Mouse (Mus musculus): Measurements from ENCODE around the gene Clpsl2. TPM values are rescaled to one million over a fixed set of nuclear protein-coding genes. Genes with fewer than 3 reads are reported as not detected.

Clpsl2 gene
- polyA plus RNA-seq, 1 experiment: not detected

GRCm38 (mm10) chr17:28588591-28588990 is 39.4 kb downstream of the Clpsl2 start:
- Histone ChIP-seq H3K9me3 (ENCODE audit: control insufficient read depth, low read length) (no peaks in the 10 kb centered on the region), H3K36me3 (ENCODE audit: control insufficient read depth) (peaks cover 62% of the 10 kb centered on the region), H3K27me3 (ENCODE audit: control insufficient read depth) (no peaks in the 10 kb centered on the region), H3K4me3 (replicated peaks) (no peak overlapping the region), H3K4me1 (ENCODE audit: control insufficient read depth) (no peaks in the 10 kb centered on the region)
- TF ChIP-seq GATA1 (IDR thresholded peaks at IDR 0.05; ENCODE audit: low read length) (no peak), TAL1 (IDR thresholded peaks at IDR 0.05; ENCODE audit: low read length) (no peak)

GRCm38 (mm10) chr17:28590596-28590995 is 41.4 kb downstream of the Clpsl2 start:
- no peaks in the 10 kb centered on the region for H3K9me3 ChIP-seq (ENCODE audit: control insufficient read depth, low read length)
- no peaks in the 10 kb centered on the region for H3K4me1 ChIP-seq (ENCODE audit: control insufficient read depth)
- H3K4me3 ChIP-seq (replicated peaks): no peak overlapping the region
- H3K27me3 ChIP-seq (ENCODE audit: control insufficient read depth): no peaks in the 10 kb centered on the region
- TF ChIP-seq TAL1 (IDR thresholded peaks at IDR 0.05; ENCODE audit: low read length) (no peak), GATA1 (IDR thresholded peaks at IDR 0.05; ENCODE audit: low read length) (no peak)
- peaks cover 75% of the 10 kb centered on the region for H3K36me3 ChIP-seq (ENCODE audit: control insufficient read depth)

DNA sequence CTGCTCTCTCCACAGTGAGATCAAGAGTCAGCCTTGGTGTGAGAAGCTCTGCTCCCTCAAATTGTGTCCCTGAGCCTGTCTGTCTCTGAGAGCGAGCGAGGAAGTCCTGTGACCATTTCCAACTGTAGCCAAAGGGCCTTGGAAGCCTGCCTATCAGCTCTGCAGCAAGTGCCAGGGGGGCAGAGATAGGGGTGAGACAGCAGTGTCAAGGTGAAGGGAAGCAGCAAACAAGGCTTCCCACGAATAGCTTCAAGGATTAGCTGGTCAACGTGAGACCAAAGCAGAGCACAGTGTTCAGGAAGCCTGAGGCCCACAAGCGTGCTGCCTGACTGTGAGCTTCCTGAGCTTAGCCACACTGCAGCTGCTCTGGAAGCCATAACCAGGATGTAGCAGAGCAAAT is 42.3 kb downstream of the Clpsl2 start:
- Histone ChIP-seq H3K9me3 (ENCODE audit: control insufficient read depth, low read length) (no peaks in the 10 kb centered on the region), H3K36me3 (ENCODE audit: control insufficient read depth) (peaks cover 84% of the 10 kb centered on the region)
- TF ChIP-seq GATA1 (IDR thresholded peaks at IDR 0.05; ENCODE audit: low read length) (no peak), TAL1 (IDR thresholded peaks at IDR 0.05; ENCODE audit: low read length) (no peak)

DNA sequence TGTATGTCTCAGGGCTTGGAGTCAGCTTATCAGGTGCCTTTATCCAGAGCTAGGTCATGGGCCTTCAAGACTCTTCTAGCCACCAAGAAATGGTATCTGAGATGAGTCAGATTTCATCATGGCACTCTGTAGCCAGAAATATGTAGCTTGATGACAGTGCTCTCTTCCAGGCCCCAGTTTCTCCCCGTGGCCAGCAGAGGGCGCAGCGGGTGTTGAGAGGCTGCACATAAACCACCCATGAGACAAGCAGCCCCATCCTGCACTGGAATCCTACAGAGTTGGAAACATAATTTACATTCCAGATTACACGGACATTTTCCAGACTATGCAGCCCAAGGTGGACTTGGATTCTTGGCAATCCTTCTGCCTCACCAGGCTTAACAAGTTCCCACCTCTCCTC is 43.8 kb downstream of the Clpsl2 start:
- Histone ChIP-seq H3K27me3 (ENCODE audit: control insufficient read depth) (no peaks in the 10 kb centered on the region), H3K4me1 (ENCODE audit: control insufficient read depth) (no peaks in the 10 kb centered on the region), H3K36me3 (ENCODE audit: control insufficient read depth) (peaks cover 90% of the 10 kb centered on the region), H3K9me3 (ENCODE audit: control insufficient read depth, low read length) (no peaks in the 10 kb centered on the region), H3K4me3 (replicated peaks) (no peak overlapping the region)
- TF ChIP-seq TAL1 (IDR thresholded peaks at IDR 0.05; ENCODE audit: low read length) (no peak), GATA1 (IDR thresholded peaks at IDR 0.05; ENCODE audit: low read length) (no peak)

More for the DNA sequence above, 42.3 kb downstream of the Clpsl2 start:
- H3K4me1 ChIP-seq (ENCODE audit: control insufficient read depth): no peaks in the 10 kb centered on the region
- H3K4me3 ChIP-seq (replicated peaks): no peak overlapping the region
- H3K27me3 ChIP-seq (ENCODE audit: control insufficient read depth): no peaks in the 10 kb centered on the region

DNA sequence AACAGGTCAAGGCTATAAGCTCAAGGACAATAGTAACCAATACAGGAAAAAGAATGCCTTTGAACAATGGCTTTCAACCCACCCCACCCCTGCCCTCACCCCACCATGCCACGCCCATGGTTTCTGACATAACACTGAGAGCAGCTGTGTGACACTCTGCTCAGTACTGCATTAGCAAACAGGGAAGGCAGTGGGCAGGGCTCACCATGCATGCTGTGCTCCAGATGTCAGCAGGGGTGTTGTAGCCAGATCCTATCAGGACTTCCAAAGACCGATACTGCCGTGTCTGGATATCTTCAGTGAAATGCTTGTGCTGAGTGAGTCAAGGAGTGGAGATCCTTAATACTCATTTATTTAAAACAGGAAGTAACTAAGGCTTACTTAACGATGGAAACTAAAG is 44.8 kb downstream of the Clpsl2 start:
- H3K9me3 ChIP-seq (ENCODE audit: control insufficient read depth, low read length): no peaks in the 10 kb centered on the region
- no peaks in the 10 kb centered on the region for H3K27me3 ChIP-seq (ENCODE audit: control insufficient read depth)
- no peak for TF ChIP-seq GATA1 (IDR thresholded peaks at IDR 0.05; ENCODE audit: low read length)
- no peak for TF ChIP-seq TAL1 (IDR thresholded peaks at IDR 0.05; ENCODE audit: low read length)
- H3K36me3 ChIP-seq (ENCODE audit: control insufficient read depth): peaks cover 86% of the 10 kb centered on the region
- no peak overlapping the region for H3K4me3 ChIP-seq (replicated peaks)
- no peaks in the 10 kb centered on the region for H3K4me1 ChIP-seq (ENCODE audit: control insufficient read depth)

DNA sequence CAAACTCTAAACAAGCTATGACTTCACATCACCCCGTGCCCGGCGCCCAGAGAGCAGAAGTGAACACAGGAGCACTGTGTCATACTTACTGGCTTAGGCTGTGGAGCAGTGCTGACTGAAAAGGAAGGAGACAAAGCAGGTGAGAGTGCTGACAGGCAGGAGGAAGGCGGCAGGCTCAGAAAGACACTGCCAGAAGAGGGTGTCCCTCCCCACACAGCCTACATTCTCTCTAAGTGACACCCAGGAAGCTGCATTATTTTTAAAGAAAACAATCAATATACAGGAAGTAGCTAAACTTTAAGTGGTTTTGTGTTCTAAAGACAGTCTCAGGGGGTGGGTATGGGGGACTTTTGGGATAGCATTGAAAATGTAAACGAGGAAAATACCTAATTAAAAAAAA is 51.6 kb downstream of the Clpsl2 start:
- peaks cover 90% of the 10 kb centered on the region for H3K36me3 ChIP-seq (ENCODE audit: control insufficient read depth)
- no peaks in the 10 kb centered on the region for H3K4me1 ChIP-seq (ENCODE audit: control insufficient read depth)
- H3K27me3 ChIP-seq (ENCODE audit: control insufficient read depth): no peaks in the 10 kb centered on the region
- no peak overlapping the region for H3K4me3 ChIP-seq (replicated peaks)
- H3K9me3 ChIP-seq (ENCODE audit: control insufficient read depth, low read length): no peaks in the 10 kb centered on the region
- TF ChIP-seq GATA1 (IDR thresholded peaks at IDR 0.05; ENCODE audit: low read length) (no peak), TAL1 (IDR thresholded peaks at IDR 0.05; ENCODE audit: low read length) (no peak)

DNA sequence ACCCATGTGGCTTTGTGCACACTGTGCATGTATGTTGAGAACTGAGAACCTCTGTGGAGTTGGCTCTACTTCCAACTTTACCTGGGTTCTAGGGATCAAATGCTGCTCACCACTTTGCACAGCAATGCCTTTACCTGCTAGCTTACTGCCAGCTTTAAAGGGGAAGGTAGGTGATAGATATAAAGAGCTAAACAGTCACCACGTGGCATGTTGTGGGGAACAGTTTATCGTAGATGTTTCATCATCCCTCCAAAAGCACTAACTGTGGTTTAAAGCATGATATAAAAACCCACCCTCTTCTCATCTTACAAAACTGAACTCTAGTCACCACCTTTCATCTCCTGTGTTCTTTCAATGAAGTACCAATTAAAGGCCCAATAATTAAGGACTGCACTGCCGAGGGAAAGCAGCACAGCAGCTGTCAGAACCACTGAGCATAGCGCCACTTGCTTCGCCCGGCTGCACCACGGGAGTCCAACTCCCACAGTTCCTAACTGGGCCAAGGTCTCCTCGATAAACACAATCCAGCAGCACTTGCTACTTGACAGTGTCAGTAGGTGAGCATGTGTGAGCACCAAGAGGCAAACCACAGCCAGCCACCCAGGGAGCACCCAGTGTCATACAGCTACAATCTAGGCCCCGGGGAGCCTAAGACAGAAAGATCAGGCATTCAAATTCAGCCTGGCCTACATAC is 52.5 kb downstream of the Clpsl2 start:
- TF ChIP-seq TAL1 (IDR thresholded peaks at IDR 0.05; ENCODE audit: low read length) (no peak), GATA1 (IDR thresholded peaks at IDR 0.05; ENCODE audit: low read length) (no peak)
- Histone ChIP-seq H3K9me3 (ENCODE audit: control insufficient read depth, low read length) (no peaks in the 10 kb centered on the region), H3K4me1 (ENCODE audit: control insufficient read depth) (no peaks in the 10 kb centered on the region), H3K27me3 (ENCODE audit: control insufficient read depth) (no peaks in the 10 kb centered on the region), H3K4me3 (replicated peaks) (no peak overlapping the region), H3K36me3 (ENCODE audit: control insufficient read depth) (peaks cover 90% of the 10 kb centered on the region)

Other genes with a start within 250 kb of the Clpsl2 start
- gene Fance, start 235.9 kb upstream of the Clpsl2 start, polyA plus RNA-seq (2012): 1.7 and 3.6 TPM in 2 replicates
- 529 and 604 TPM in 2 replicates for gene Rpl10a, start 220.9 kb upstream of the Clpsl2 start, polyA plus RNA-seq (2012)
- gene Tead3, start 198.6 kb upstream of the Clpsl2 start, polyA plus RNA-seq (2012): 0.22 and 0.26 TPM in 2 replicates
- gene Tulp1, start 184.2 kb upstream of the Clpsl2 start, polyA plus RNA-seq (2012): 0.19 and 0.26 TPM in 2 replicates
- gene Fkbp5, start 31.9 kb upstream of the Clpsl2 start, polyA plus RNA-seq (2012): 0.32 and 0.33 TPM in 2 replicates
- gene Armc12, start 18.6 kb upstream of the Clpsl2 start, polyA plus RNA-seq (2012): not detected in 2 replicates
- not detected in 2 replicates for gene Clps, start 11.4 kb downstream of the Clpsl2 start, polyA plus RNA-seq (2012)
- gene Lhfpl5, start 26.2 kb downstream of the Clpsl2 start, polyA plus RNA-seq (2012): not detected in 2 replicates
- gene Srpk1, start 73.3 kb downstream of the Clpsl2 start, polyA plus RNA-seq (2012): 1.4 and 1.5 TPM in 2 replicates
- 0.04 and 0.08 TPM in 2 replicates for gene Slc26a8, start 140.8 kb downstream of the Clpsl2 start, polyA plus RNA-seq (2012)
- 1.5 and 2.2 TPM in 2 replicates for gene Mapk14, start 141.9 kb downstream of the Clpsl2 start, polyA plus RNA-seq (2012)
- not detected in 2 replicates for gene AC170998.1, start 176.7 kb downstream of the Clpsl2 start, polyA plus RNA-seq (2012)
- not detected in 2 replicates for gene Mapk13, start 219.9 kb downstream of the Clpsl2 start, polyA plus RNA-seq (2012)

All from erythroblast, embryonic 14.5 days (primary cell).